Mouse (Mus musculus): ENCODE results near the gene Ssmem1. TPM values are rescaled to one million over a fixed set of nuclear protein-coding genes. Genes with fewer than 3 reads are reported as not detected.

Gene Ssmem1
- polyA plus RNA-seq, 1 experiment from 2014 or later: 0.42 TPM

- peak overlapping the region; percentile 88 for H3K27ac ChIP-seq
- no peaks in the 10 kb centered on the region for H3K27me3 ChIP-seq
- no peaks in the 10 kb centered on the region for H3K36me3 ChIP-seq (replicated peaks)
- no peak for ATAC-seq (ENCODE audit: low FRiP score)
- H3K4me1 ChIP-seq: peaks cover 63% of the 10 kb centered on the region
- no peak overlapping the region for H3K4me3 ChIP-seq (replicated peaks)
- no peak overlapping the region for H3K9ac ChIP-seq
- H3K4me2 ChIP-seq: no peak overlapping the region
- H3K9me3 ChIP-seq: no peaks in the 10 kb centered on the region
- 64% methylated on average over 7 of the region's 7 CpGs for WGBS
Observed at GRCm38 (mm10) chr6:30550496-30551192, 41.0 kb downstream of the Ssmem1 start.

- H3K27ac ChIP-seq: peak overlapping the region; percentile 88
- no peak overlapping the region for H3K9ac ChIP-seq
- no peaks in the 10 kb centered on the region for H3K27me3 ChIP-seq
- no peak overlapping the region for H3K4me2 ChIP-seq
- H3K4me3 ChIP-seq (replicated peaks): no peak overlapping the region
- no peaks in the 10 kb centered on the region for H3K36me3 ChIP-seq (replicated peaks)
- H3K4me1 ChIP-seq: peaks cover 61% of the 10 kb centered on the region
- no peaks in the 10 kb centered on the region for H3K9me3 ChIP-seq
- ATAC-seq (ENCODE audit: low FRiP score): peak; percentile 37; the same call in 1 of the 2 replicates
Observed at GRCm38 (mm10) chr6:30551193-30551515, 41.5 kb downstream of the Ssmem1 start.

DNA sequence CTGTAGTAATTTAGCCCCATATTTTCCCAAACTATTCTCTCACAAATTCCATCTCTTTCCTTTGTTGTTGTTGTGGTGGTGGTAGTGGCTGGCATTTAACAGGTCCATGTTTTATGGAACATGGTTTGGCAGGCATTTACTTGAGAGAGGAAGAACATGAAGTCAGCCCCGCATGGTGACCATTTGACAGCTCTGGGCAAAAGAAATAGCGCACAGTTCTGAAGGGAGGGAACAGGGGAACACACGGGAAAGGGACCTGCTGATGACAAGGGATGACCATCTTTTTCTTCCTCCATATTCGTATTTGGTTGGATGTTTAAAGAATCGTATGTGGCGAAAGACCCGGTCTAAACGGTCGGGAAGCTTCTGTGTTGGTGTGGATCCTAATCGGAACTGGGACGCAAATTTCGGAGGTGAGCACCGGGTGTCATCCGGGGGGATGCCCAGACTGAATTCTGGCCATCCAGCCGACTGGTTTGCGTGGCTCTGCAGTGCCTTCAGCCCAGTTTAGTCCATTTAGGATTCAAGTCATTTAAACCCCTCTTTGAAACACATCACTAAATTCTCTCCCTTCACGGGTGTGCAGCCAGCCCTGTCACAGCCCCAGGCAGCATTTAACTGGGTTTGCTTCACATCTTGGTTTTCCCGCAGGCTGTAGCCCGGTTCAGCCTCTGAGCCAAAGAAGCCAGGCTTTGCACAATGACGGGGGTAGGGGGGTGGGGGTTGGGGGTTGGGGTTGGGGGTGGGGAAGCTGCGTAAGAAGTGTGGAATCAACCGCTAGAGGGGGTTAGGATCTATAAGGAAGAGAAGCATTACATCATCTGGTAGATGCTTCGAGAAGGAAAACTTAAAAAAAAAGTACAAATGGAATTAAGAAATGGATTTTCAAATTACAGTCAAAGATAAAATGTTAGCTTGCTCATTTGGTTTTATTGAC is 42.3 kb downstream of the Ssmem1 start:
- no peaks in the 10 kb centered on the region for H3K9me3 ChIP-seq
- peak; percentile 66 for ATAC-seq (ENCODE audit: low FRiP score)
- peaks cover 54% of the 10 kb centered on the region for H3K4me1 ChIP-seq
- WGBS: 16% methylated on average over 23 of the region's 23 CpGs
- H3K4me2 ChIP-seq: peak overlapping the region; percentile 38
- no peaks in the 10 kb centered on the region for H3K36me3 ChIP-seq (replicated peaks)
- H3K27me3 ChIP-seq: no peaks in the 10 kb centered on the region
- 0 out of 2 replicates have a peak overlapping the region, but pooled peaks have one; percentile 1 for H3K9ac ChIP-seq
- H3K27ac ChIP-seq: peak overlapping the region; percentile 88
- peak overlapping the region; percentile 1; the same call in 1 of the 2 replicates for H3K4me3 ChIP-seq (replicated peaks)

- 52% methylated on average over 6 of the region's 6 CpGs for WGBS
- ATAC-seq (ENCODE audit: low FRiP score): no peak
- H3K4me1 ChIP-seq: peaks cover 51% of the 10 kb centered on the region
Observed at GRCm38 (mm10) chr6:30552628-30553027, 43.0 kb downstream of the Ssmem1 start.

DNA sequence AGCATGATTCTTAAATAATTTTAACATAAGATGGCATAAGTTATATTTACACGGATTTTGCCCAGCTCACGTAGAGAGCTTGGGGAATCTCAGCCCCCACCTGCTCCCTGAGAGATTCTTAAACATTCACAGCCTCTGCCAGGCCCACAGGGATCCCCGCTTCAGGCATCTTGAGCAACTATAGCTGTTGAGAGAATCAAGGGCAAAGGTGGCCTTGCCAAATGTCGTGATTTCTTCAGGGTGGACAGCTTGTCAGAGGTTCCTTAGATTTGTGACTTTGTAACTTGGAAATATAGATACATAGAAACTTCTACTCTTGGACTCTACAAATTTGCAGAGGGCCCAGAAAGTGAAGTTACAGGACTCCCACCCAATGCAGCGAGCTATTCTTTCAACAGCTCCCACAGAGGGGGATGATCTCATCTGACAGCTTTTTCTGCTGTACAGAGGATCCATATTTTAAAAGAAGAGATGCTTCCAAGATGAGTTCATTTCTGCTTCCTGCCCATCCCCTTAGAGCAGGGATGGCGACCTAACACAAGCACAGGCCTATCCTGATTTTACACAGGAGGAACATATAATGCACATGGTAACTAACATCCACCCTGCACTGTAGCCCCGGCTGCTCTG is 43.8 kb downstream of the Ssmem1 start:
- H3K9me3 ChIP-seq: no peaks in the 10 kb centered on the region
- ATAC-seq (ENCODE audit: low FRiP score): no peak
- no peaks in the 10 kb centered on the region for H3K27me3 ChIP-seq
- no peak overlapping the region for H3K9ac ChIP-seq
- H3K4me1 ChIP-seq: peaks cover 43% of the 10 kb centered on the region
- no peaks in the 10 kb centered on the region for H3K36me3 ChIP-seq (replicated peaks)
- no peak overlapping the region for H3K4me3 ChIP-seq (replicated peaks)
- H3K4me2 ChIP-seq: no peak overlapping the region
- no peak overlapping the region for H3K27ac ChIP-seq
- WGBS: 80% methylated on average over 7 of the region's 7 CpGs

More at GRCm38 (mm10) chr6:30552628-30553027, 43.0 kb downstream of the Ssmem1 start:
- Histone ChIP-seq H3K27ac (peak overlapping the region; percentile 88), H3K4me2 (no peak overlapping the region), H3K36me3 (replicated peaks) (no peaks in the 10 kb centered on the region), H3K27me3 (no peaks in the 10 kb centered on the region), H3K4me3 (replicated peaks) (no peak overlapping the region), H3K9ac (no peak overlapping the region), H3K9me3 (no peaks in the 10 kb centered on the region)

GRCm38 (mm10) chr6:30554092-30554491 is 44.4 kb downstream of the Ssmem1 start:
- Histone ChIP-seq H3K4me2 (no peak overlapping the region), H3K36me3 (replicated peaks) (no peaks in the 10 kb centered on the region), H3K4me3 (replicated peaks) (no peak overlapping the region), H3K27ac (no peak overlapping the region), H3K4me1 (peaks cover 38% of the 10 kb centered on the region), H3K9me3 (no peaks in the 10 kb centered on the region), H3K9ac (no peak overlapping the region), H3K27me3 (no peaks in the 10 kb centered on the region)
- ATAC-seq (ENCODE audit: low FRiP score): no peak
- 88% methylated on average over 5 of the region's 5 CpGs for WGBS

DNA sequence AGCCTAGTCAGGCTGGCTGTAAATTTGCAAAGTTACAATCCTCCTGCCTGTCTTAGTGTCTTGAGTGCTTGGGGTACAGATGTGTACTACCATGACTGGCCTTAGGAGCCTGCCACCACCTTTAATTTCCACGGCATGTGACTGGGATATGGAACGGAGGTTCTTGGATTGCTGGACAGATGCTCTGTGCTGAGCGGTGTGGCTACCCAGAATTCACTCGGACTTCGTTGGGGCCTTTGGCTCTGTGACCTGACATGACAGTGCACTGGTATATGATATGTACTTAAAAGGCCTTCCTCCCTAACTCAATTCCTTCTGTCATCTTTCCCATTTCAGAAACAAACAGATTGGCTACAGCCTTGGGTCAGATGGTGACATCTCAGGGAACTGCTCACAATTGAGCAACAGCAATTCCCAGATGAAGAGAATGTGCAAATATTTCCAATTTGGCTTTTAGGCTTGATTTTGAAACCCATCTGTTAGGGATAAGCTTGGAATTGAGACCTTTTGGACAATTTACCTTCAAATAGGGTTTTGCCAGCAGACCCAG is 45.0 kb downstream of the Ssmem1 start:
- no peaks in the 10 kb centered on the region for H3K9me3 ChIP-seq
- no peak overlapping the region for H3K4me2 ChIP-seq
- H3K4me3 ChIP-seq (replicated peaks): no peak overlapping the region
- 92% methylated on average over 5 of the region's 5 CpGs for WGBS
- ATAC-seq (ENCODE audit: low FRiP score): no peak
- no peak overlapping the region for H3K9ac ChIP-seq
- no peak overlapping the region for H3K27ac ChIP-seq
- H3K36me3 ChIP-seq (replicated peaks): no peaks in the 10 kb centered on the region
- H3K4me1 ChIP-seq: peaks cover 32% of the 10 kb centered on the region
- H3K27me3 ChIP-seq: no peaks in the 10 kb centered on the region

GRCm38 (mm10) chr6:30556080-30556479 is 46.4 kb downstream of the Ssmem1 start:
- Histone ChIP-seq H3K27ac (no peak overlapping the region), H3K9ac (no peak overlapping the region), H3K27me3 (no peaks in the 10 kb centered on the region), H3K4me2 (no peak overlapping the region), H3K36me3 (replicated peaks) (no peaks in the 10 kb centered on the region), H3K4me1 (peaks cover 27% of the 10 kb centered on the region), H3K4me3 (replicated peaks) (no peak overlapping the region), H3K9me3 (no peaks in the 10 kb centered on the region)
- 25% methylated on average over 4 of the region's 9 CpGs for WGBS
- no peak for ATAC-seq (ENCODE audit: low FRiP score)

DNA sequence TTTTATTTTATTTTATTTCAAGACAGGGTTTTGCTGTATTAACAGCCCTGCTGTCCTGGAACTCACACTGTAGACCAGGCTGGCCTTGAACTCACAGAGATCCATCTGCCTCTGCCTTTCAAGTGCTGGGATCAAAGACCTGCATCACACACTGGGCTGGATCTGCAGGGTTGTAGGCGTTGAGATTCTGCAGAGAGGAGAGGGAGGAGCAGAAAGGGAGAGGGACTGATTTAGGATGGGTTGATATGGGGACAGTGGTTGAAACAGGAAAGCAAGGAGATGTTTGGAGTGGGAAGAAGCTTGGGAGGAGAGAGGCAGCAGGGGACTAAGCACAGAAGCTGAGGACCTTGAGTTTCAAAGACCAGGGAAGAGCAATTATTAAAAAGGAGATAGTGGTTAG is 50.1 kb downstream of the Ssmem1 start:
- 82% methylated on average over 1 of the region's 1 CpGs for WGBS
- no peak for ATAC-seq (ENCODE audit: low FRiP score)
- H3K27ac ChIP-seq: no peak overlapping the region

DNA sequence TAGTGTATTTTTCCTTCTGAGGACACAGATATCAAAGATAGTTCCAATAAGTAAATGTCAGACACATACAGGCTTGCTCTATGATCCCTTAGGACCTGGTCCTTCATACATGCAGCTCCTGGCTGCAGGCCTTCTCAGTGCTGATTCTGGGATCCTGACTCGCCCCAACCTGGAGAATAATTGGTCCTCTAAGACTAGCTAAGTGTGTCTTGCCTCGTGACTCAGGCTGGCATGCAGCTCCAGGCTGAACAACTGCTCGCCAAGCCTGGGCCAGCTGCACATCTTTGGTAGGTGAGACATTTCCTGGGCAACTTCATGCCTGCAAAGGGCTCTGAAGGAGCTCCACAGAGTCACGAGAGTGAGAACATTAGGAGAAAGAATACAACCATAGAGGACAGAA is 52.5 kb downstream of the Ssmem1 start:
- Histone ChIP-seq H3K36me3 (replicated peaks) (no peaks in the 10 kb centered on the region), H3K4me1 (no peaks in the 10 kb centered on the region), H3K27me3 (no peaks in the 10 kb centered on the region), H3K4me2 (no peak overlapping the region), H3K27ac (no peak overlapping the region), H3K4me3 (replicated peaks) (no peak overlapping the region), H3K9ac (no peak overlapping the region), H3K9me3 (no peaks in the 10 kb centered on the region)
- whole genome bisulfite sequencing: 82% methylated on average over 4 of the region's 4 CpGs
- ATAC-seq (ENCODE audit: low FRiP score): no peak

More for the DNA sequence above, 50.1 kb downstream of the Ssmem1 start:
- no peak overlapping the region for H3K4me2 ChIP-seq
- peaks cover 4% of the 10 kb centered on the region; the same call in 1 of the 2 replicates for H3K4me1 ChIP-seq
- no peaks in the 10 kb centered on the region for H3K9me3 ChIP-seq
- no peak overlapping the region for H3K9ac ChIP-seq
- no peak overlapping the region for H3K4me3 ChIP-seq (replicated peaks)
- no peaks in the 10 kb centered on the region for H3K36me3 ChIP-seq (replicated peaks)
- no peaks in the 10 kb centered on the region for H3K27me3 ChIP-seq

GRCm38 (mm10) chr6:30563575-30563974 is 53.9 kb downstream of the Ssmem1 start:
- Histone ChIP-seq H3K4me1 (no peaks in the 10 kb centered on the region), H3K27me3 (no peaks in the 10 kb centered on the region), H3K36me3 (replicated peaks) (no peaks in the 10 kb centered on the region), H3K9ac (no peak overlapping the region), H3K9me3 (no peaks in the 10 kb centered on the region), H3K4me2 (no peak overlapping the region), H3K27ac (no peak overlapping the region), H3K4me3 (replicated peaks) (no peak overlapping the region)
- no peak for ATAC-seq (ENCODE audit: low FRiP score)
- 91% methylated on average over 6 of the region's 6 CpGs for WGBS

DNA sequence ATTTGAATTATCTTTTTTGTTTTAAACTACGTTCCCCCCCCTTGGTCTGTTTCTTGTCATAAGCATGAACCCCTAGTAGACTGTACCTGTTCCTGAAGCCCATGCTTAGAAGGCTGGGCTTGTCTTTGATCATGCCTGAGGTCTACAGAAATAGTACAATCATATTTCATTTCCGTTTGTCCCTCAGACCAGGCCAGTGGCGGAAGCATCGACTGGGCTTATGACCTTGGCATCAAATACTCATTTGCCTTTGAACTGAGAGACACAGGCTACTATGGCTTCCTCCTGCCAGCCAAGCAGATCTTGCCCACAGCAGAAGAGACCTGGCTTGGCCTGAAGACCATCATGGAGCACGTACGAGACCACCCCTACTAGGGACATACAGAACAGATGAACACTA is 54.4 kb downstream of the Ssmem1 start:
- WGBS: 97% methylated on average over 6 of the region's 6 CpGs
- no peak for ATAC-seq (ENCODE audit: low FRiP score)
- no peak overlapping the region for H3K4me2 ChIP-seq

More for the DNA sequence above, 54.4 kb downstream of the Ssmem1 start:
- Histone ChIP-seq H3K36me3 (replicated peaks) (no peaks in the 10 kb centered on the region), H3K27ac (no peak overlapping the region), H3K9ac (no peak overlapping the region), H3K4me3 (replicated peaks) (no peak overlapping the region), H3K4me1 (no peaks in the 10 kb centered on the region), H3K27me3 (no peaks in the 10 kb centered on the region), H3K9me3 (no peaks in the 10 kb centered on the region)
